Mouse (Mus musculus): ENCODE measurements at regions not wholly inside any gene's neighbourhood (a gene's known extent, or its start where the extent isn't known, plus 50 kb on each side); places are given as distances from the start of the nearest gene placed in this dataset.

DNA sequence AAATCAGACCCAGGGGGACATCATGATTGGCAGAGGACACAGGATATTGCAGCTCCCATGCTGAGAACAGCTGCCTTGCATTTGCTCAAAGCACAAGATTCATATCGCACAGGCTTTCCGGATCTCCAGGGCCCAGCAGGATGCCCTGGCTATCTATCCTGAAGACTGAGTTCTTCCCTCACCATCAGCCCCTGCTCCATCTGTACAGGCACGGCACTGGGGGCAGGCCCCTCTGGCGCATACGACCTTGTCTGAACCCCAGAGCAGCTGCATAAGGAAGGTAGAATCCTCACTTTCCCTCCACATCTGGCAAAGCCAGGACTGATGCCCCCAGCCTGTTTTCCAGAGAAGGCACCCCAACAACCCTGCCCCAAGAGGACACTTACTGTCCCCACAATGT, 266.8 kb downstream of the Tns1 start:
- no peak for DNase-seq (ENCODE audit: low spot score)

DNA sequence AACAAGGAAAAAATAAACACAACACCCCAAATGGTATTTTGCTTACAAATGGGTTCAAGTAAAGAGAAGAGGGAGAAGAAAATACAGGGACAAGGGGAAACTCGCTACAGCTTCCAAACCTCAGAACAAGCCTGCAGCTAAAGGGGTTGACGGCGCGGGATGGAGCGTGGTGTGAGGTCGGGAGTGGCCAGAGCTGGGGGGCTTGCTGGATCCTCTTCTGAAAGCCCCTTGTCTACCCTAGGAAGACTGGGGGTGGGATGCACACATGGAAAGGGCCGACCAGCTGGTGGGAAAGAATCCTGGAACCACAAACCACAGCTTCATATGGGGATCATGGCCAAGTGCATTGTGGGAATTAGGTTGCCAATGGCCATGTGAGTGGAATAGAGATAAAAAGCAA, 267.4 kb downstream of the Tns1 start:
- DNase-seq (ENCODE audit: low spot score), result no peak

DNA sequence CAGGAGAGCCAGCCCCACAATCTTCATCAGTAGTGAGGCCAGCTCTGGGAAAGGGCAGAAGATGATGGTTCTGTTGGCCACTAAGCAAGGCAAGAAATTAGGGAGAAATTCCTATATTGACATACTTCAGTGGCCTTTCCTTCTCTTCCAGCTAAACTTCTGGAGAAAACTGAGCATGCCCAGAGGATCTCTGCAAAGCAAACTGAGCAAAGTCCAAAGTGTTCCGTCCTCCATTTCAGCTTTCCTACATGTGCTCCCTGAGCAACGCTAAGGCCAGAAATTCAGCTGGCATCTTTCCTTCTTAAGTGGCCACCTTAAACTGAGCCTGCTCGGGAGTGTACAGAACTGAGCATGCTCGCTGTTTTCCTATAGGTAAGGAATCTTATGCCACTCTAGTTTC, 268.9 kb downstream of the Tns1 start:
- DNase-seq (ENCODE audit: low spot score), result no peak

DNA sequence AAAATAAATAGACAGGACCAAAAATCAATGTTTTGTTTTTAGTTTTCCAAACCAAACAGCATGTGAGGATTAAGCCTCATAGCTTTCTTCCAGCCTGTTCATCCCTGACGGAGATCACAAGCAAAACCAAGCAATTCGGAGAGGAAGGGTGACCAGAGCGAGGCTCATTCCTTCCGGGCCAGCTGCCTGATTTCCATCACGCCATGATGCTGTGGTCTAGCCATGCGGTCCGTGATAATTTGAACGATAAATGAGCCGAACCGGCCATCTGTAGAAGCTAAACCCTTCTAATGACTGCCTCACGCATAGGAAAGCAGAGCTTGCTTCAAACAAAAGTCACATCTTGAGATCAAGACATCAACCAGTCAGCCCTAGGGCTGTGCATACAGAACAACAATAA, 270.4 kb downstream of the Tns1 start:
- no peak for DNase-seq (ENCODE audit: low spot score)

DNA sequence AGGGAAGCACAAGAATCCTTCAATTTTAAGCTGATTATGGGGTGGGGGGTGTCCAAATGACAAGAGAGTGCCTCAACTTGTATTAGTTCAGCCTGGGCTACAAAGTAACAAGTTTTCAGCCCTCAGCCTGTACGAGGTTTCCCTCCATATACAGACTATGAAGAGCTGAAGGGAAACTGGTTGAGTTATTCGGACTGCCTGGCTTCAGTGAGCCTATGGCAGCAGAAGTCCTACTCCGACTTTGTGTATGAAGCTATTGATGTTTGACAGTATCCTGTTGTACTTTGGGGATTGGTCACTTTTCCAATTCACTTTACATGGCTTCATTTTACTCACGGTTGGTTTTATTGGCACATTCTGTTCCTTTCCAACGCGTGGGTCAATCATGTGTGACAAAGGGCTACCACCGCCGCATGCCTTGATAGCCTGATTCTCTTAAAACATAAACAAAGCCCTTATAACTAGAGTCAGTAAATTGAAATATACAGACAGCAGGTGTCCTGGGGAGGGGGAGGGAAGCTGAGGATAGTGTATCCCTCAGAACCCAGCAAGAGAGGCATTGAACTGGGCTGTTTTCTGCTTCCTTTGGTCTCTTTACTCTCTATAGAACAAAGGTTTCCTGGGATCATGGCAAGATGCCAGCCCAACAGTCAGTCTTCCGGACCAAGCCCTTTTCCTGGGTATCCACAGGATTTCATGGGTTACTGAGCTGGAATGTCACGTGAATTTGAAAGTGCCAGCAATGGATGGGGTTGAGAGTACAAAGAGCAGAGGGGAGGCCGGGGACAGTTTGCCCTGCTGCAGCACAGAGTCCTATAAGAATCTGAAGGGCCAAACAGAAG, 273.9 kb downstream of the Tns1 start:
- no peak for DNase-seq (ENCODE audit: low spot score)

DNA sequence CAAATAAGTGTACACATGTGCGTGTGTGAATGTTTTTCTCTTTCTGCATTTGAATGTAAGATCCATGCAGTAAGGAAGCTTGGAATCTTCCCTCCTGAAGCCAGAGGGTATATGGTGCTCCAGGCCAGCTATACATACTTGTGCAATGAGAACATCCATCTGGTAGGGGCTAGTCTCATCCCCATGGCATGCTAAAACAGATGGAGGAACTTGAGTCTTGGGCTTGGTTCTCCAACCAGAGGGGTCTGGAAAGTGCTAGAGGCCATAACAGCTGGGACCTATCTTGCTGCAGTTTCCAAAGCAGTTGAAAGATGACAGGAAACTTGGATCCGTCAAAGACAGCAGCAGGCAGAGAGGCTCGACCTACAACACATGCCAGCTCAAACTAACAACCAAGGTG, 275.9 kb downstream of the Tns1 start:
- DNase-seq (ENCODE audit: low spot score), result no peak

DNA sequence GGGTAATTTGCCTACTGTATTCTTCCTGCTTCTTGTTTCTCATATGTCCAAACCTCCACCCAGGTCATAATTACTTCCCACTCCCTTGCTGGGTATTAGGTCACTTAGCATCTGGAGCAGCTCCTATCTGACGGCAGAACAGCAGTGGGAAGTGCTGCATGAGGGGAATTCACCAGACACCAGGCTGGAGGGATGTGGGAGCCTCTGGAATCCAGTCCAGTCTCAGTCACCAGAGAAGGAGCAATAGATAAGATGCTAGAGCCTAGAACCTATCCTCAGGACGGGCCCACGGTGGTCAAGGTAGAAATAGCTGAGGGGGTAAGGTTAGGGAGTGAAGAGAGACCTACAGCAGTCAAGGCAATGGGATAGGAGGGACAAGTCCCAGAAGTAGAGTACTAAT, 277.1 kb downstream of the Tns1 start:
- no peak for DNase-seq (ENCODE audit: low spot score)

DNA sequence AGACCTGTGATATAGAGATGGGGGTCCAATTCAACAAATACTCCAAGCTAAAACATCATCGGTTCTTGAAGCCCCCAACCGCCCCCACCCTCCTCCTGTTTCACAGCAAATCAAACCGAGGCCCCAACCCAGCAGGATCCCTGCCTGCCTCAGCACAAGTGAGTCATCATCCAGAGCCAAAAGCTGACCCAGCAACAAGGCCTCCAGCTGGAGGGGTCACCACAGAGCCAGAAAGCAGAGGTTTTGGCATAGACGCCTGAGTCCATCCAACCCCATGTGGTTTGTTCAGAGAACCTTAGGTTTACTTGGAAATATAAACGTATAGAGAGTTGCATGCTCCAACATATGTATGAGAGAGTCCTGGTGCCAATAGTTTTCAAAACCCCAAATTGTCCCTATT, 279.1 kb downstream of the Tns1 start:
- DNase-seq (ENCODE audit: low spot score), result no peak

DNA sequence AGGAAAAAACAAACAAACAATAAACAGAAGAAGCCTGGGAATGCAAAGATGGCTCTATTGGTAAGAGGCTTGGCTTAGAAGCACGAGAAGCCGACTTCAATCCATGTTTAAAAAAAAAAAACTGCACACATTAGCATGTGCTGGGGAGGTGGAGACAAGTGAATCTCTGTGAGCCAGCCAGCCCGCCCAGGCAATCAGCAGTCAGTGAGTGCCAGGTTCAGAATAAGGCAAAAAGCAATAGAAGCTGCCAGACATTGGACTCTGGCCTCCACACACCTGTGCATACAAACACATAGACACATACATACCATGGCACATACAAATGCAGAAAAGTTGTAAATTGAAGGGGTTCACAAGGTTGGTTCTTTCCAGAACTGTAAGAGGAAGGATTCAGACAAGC, 279.7 kb downstream of the Tns1 start:
- DNase-seq (ENCODE audit: low spot score), result no peak

DNA sequence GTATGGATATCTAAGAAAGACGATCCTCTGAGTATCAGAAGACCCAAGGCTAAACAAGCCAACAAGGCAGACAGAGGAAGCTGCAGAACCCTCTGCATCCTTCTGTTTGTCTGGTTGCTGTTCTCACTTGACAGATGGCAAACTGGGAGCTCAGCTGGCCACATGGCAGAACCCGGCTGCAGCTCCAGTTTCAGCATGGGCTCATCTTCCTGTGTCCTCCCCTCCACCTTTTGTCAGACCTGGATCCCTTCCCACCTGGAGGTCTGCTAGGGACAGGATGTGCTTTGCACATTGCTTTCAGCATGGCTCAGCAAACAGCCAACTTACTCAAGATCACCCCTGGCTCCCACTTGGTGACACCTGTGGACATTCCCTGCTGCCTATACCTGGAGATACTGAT, 284.9 kb downstream of the Tns1 start:
- no peak for DNase-seq (ENCODE audit: low spot score)

DNA sequence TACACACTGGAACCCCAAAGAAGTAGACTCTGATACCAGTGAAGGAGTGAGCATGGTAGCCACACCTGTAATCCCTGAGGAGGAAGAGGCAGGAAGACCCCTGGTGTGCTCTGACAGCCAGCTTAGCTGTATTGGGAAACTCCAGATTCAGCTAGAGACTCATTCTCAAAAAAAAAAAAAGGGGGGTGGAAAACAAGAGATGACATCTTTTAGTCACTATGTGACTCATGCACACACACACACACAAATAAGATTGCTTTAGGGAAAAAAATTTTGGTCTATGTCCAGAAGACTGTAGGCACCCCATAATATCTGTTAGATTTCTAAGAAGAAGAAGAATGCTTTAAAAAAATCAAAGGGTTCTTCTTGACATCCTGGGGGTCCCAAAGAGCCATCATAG, 287.6 kb downstream of the Tns1 start:
- DNase-seq (ENCODE audit: low spot score), result no peak

DNA sequence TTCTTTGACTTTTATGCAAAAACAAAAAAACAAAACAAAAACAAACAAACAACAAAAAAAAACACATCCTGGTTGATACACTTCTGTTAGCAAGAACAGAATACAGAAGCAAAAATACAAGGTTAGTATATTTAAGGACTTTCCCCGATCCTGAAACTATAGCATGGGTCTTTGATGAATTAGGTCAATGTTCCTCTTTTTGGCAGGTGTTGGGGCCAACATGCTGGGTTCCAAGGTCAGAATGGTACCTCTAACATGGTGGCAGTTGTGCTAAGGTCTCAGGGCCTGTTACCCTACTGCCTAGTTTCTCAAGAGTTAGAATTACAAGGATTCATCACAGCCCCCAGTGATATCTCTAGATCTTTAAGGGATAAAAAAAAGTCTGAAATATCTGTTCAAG, 289.7 kb downstream of the Tns1 start:
- no peak for DNase-seq (ENCODE audit: low spot score)

DNA sequence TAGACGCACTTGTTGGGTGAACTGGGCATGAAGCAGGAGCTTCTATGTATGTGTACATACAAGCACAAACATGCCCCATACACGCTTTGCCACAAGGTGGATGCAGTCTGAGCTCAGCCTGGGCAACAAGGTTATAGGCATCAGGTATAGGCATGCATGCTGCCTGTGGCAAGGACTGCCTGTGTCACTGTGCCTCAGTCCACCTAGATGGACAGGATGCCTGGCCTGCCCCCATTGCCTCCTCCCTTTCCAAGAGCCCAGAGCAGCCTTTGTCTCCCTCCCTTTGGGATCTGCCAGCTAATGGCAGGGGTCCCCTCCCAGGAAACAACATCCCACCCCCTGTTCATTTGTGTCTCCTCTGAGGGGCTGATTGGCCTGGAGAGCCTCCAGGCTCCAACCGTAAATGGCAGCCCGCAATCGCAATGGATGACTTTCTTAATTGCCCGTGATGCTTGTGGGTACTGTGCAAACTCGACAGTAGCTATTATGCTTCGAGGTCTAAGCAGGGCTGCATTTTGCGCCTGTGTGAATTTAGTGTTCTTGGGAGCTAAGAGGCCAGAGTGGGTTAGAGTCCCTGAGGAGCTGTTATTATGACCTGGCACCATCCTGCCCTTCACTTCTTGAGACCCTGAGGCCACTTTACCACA, 293.6 kb downstream of the Tns1 start:
- no peak for DNase-seq (ENCODE audit: low spot score)

DNA sequence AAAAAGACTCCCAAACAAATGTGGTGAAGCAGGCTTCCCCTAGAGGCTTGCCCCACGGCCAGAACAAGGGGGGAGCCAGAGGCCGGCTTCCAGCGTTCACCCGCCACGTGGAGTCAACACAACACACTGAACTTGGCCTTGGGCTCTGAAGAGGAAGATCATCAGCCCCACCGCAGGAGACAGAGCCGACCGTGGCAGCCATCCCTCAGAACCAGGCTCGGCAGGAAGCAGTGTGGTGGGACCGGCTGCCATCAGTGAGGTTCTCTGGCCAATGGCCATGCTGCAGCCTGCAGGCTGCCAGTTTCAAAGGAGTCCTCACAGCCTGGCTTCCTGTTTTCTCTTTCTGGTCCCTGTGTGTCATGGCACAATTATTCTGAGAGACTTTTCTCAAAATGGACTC, 295.3 kb downstream of the Tns1 start:
- DNase-seq (ENCODE audit: low spot score), result peak; percentile 25

DNA sequence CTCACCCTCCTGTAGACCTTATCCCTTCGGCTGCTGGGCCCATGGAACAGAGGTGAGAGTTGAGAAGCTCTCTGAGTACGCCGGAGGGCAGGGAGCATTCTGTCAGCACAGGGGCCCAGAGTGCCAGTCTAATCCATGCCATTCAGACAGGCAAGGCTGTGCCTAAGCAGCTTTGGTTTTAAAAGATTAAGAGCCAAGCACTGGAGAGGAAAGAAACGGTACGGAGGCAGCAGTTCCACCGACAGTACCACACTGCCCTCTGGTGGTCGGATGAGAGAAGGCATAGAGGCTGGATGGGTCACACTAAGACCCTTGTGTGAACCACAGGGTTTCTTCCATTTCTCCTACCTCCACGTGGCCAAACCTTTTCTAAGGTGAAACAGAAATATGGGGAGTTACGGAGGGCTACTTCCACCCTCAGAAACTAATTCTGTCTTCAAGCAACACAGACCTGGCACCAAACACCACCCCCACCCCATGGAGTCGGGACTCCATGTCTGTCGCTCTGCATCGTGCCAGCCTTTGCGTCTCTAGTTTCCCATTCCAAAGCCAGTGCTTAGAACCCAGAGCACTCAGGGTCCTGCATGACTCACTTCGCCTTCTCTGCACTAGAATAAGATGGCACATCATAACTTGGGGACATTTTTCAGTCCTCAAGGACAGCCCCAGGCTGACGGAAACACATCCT, 297.9 kb downstream of the Tns1 start:
- peak; percentile 85 for DNase-seq (ENCODE audit: low spot score)

DNA sequence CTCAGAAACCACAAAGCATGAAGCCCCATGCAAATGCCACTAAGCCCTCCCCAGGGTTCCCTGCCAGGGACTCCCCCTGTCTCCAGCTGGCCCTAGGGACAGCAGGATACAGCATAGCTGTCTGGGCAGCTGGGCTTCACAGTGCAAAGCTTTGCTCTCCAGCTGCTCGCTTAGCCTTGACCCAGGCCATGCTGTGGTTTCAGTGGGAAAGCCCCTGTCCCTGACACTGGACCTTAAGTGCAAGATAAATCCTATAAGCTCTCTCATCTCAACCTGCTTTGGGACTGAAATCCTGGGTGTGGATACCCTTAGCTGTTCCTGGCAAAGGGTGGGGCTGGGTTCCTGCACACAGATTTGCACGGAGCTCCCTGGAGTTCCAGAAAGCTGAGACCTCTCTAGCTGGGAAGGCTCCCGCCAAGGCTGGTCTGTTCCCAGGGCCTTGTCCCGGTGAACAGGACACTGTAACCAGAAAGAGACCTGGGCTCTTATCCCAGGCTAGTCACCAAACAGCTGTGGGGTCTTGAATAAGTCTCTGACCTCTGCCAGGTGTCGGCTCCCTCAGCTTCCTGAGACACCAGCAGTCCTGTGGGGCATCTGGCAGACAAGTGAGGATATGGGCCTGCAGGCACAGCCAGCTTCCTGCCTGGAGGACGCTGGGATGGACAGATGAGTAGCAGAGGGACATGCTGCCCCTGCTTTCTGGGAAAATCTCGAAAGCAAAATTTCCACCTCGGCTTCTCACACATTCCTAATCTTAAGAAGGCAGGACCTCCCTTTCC, 299.7 kb downstream of the Tns1 start:
- peak; percentile 45 for DNase-seq (ENCODE audit: low spot score)

DNA sequence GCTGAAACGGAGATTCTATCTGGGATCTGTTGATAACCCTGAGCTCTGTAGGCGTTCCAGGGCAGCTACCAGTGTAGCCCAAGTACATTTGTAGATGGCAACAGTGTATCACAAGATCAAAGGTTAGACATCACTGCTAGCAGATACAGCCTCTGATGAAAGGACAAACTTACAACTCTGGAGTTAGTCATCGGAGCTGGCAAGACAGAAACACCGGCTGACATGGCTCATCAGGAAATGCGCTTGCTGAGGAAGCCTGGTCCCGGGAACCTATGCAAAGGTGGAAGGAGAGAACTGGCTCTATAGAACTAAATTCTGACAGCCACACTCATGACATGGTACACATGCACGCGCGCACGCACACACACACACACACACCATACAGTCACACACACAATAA, 300.5 kb downstream of the Tns1 start:
- DNase-seq (ENCODE audit: low spot score), result no peak

DNA sequence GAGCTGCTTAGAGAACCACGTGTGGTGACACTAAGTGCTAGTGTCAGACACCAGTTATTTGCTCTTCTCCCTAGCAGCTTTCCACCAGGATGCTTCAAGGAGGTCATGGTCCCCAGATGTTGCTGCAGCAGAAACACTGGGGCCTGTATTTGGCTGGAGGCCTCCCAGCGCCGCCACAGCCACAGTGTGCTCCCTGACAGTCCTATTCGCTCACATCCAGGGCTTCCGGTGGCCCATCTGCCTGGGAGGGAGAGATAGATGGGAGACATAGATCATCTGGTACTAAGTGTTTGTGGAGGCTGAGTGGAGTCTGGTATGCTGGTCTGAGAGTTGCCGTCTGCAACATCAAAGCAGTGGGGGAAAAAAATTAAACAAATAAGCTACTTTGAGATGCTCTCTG, 301.6 kb downstream of the Tns1 start:
- DNase-seq (ENCODE audit: low spot score), result no peak

DNA sequence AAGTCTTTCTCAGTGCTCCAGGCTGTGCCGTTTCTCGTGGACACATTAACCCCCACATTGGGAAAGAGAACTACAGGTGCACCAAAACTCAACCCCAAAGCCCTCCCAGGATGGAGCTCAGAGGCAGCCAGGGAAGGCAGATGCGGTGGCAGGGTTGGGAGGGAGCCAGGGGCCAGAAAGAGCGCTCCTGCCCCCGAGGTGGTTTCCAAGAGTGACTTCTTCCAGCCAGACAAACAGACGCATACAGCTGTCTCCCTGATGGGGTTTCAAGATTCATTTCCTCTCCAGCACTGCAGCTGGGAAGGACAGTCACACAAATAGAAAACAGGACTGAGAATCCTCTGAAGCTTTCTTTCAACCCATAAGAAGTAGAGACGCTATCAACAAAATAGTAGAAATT, 303.5 kb downstream of the Tns1 start:
- DNase-seq (ENCODE audit: low spot score), result no peak

DNA sequence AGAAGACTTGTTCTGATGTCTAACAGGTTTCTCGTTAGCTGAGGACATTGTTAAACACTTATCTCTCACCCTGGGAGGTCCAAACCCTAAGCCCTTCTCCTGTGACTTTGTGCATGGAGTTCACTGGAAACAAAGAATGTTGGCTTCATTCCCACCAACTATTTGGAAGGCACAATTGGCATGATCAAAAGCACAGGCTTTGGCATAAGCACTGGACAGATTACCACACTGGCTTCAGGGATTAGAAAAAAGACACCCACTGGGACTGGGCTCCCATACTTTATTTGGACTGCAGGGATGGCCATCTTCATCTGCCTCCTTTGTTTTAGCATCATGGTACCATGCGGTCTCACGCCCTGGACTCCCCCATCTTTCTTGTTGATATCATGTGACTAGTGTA, 317.0 kb downstream of the Tns1 start:
- DNase-seq (ENCODE audit: low spot score), result no peak

DNA sequence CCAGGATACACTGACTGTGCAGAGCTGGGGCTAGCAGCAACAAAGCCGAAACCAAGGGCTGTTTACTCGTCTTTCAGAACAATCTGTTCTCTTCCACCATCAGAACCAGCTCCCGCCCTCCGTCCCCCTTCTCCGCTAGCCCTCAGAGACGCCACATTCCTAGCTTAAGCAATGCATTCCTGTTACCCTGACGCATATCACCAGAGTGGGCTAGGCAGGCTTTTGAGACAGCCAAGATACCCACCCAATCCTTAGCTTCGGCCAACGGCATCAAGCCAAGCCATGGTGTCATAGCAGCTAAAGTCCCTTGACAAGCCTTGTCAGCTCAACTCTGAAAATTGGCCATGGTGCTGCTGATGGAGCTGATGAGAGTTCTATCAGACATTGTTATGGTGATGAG, 319.1 kb downstream of the Tns1 start:
- DNase-seq (ENCODE audit: low spot score), result no peak

DNA sequence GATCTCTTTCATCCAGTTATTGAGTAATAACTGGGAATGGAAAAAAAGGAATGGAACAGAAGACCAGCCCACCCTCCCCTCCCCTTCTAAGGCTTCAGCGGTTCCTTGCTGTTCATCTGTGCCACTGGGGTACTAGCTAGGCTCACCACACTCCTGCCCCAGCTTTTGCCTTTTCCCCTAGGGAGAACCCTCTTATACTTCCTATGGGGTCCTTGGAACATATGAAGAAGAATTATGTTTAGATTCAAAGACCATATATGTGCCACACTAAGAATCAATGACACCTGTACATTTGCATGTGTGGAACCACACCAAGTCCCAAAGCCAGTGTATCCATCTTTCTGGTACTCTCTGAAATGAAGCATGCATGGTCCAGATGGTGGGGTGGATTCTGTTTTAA, 324.3 kb downstream of the Tns1 start:
- DNase-seq (ENCODE audit: low spot score), result no peak

DNA sequence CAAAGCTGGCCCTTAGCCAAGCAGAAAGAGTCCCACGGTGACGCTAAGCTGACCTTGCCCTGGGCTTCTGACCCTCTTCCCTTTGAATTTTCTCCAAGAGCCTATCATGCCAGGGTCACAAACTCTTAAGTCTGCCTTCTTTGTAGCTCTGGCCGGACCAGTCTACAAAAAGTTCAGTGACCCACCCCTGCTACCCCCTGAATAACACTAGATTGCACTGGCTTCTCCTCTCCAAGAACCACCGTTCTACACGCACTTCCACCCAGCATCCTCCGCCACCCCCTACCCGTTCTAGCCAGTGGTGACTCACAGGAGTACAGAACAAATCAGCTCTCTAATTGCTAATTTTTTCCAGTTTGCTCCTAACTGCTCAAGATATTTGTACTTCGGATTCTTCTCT, 325.0 kb downstream of the Tns1 start:
- peak; percentile 19 for DNase-seq (ENCODE audit: low spot score)
